Mouse (Mus musculus): ENCODE measurements around the gene Ank2. TPM values are rescaled to one million over a fixed set of nuclear protein-coding genes. Genes with fewer than 3 reads are reported as not detected.

Gene Ank2
- polyA plus RNA-seq, 1 experiment, result 352 TPM

GRCm38 (mm10) chr3:127320311-127320710 is 178.8 kb downstream of the Ank2 start:
- no peak overlapping the region for H3K27ac ChIP-seq (ENCODE audit: insufficient read depth, low read length)
- no peaks in the 10 kb centered on the region; the same call in 1 of the 2 replicates for H3K4me1 ChIP-seq (ENCODE audit: control insufficient read depth, insufficient read depth, low read length)
- H3K4me3 ChIP-seq (ENCODE audit: insufficient read depth, low read length), result no peak overlapping the region
- TF ChIP-seq POLR2A (IDR thresholded peaks at IDR 0.05; ENCODE audit: extremely low read depth, insufficient read depth, low read length), result no peak
- TF ChIP-seq CTCF (IDR thresholded peaks at IDR 0.05; ENCODE audit: extremely low read depth, insufficient read depth, low read length), result no peak

- H3K27ac ChIP-seq (ENCODE audit: insufficient read depth, low read length), result no peak overlapping the region
- no peak for TF ChIP-seq CTCF (IDR thresholded peaks at IDR 0.05; ENCODE audit: extremely low read depth, insufficient read depth, low read length)
- no peak for TF ChIP-seq POLR2A (IDR thresholded peaks at IDR 0.05; ENCODE audit: extremely low read depth, insufficient read depth, low read length)
- H3K4me1 ChIP-seq (ENCODE audit: control insufficient read depth, insufficient read depth, low read length), result no peaks in the 10 kb centered on the region
- H3K4me3 ChIP-seq (ENCODE audit: insufficient read depth, low read length), result no peak overlapping the region
Measured at GRCm38 (mm10) chr3:127317641-127318040, 181.5 kb downstream of the Ank2 start.

- no peak for TF ChIP-seq CTCF (IDR thresholded peaks at IDR 0.05; ENCODE audit: extremely low read depth, insufficient read depth, low read length)
- no peak for TF ChIP-seq POLR2A (IDR thresholded peaks at IDR 0.05; ENCODE audit: extremely low read depth, insufficient read depth, low read length)
- no peaks in the 10 kb centered on the region for H3K4me1 ChIP-seq (ENCODE audit: control insufficient read depth, insufficient read depth, low read length)
- H3K27ac ChIP-seq (ENCODE audit: insufficient read depth, low read length), result no peak overlapping the region
- no peak overlapping the region for H3K4me3 ChIP-seq (ENCODE audit: insufficient read depth, low read length)
Measured at GRCm38 (mm10) chr3:127316717-127317116, 182.4 kb downstream of the Ank2 start.

- no peaks in the 10 kb centered on the region; the same call in 1 of the 2 replicates for H3K4me1 ChIP-seq (ENCODE audit: control insufficient read depth, insufficient read depth, low read length)
- no peak for TF ChIP-seq POLR2A (IDR thresholded peaks at IDR 0.05; ENCODE audit: extremely low read depth, insufficient read depth, low read length)
- no peak for TF ChIP-seq CTCF (IDR thresholded peaks at IDR 0.05; ENCODE audit: extremely low read depth, insufficient read depth, low read length)
- no peak overlapping the region for H3K4me3 ChIP-seq (ENCODE audit: insufficient read depth, low read length)
- H3K27ac ChIP-seq (ENCODE audit: insufficient read depth, low read length), result no peak overlapping the region
Measured at GRCm38 (mm10) chr3:127311521-127311920, 187.6 kb downstream of the Ank2 start.

DNA sequence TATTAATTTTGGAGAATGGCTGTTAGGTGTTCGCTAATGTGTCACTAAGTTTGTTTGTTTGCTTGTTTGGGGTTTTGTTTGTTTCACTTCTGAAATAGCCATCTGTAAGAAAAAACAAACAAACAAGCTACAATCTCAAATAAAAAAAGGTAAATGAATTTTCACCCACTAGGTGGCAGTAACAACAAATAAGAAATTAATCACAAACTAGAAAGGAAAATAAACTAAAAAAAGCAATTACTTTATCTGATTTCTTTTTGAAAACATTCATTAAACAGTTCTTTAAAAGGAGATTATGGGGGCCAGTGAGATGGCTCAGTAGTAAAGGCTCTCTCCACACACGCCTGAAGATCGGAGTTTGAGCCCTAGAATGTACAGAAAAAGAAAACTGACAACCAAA is 189.1 kb downstream of the Ank2 start:
- Histone ChIP-seq H3K4me1 (ENCODE audit: control insufficient read depth, insufficient read depth, low read length) (no peaks in the 10 kb centered on the region; the same call in 1 of the 2 replicates), H3K4me3 (ENCODE audit: insufficient read depth, low read length) (no peak overlapping the region), H3K27ac (ENCODE audit: insufficient read depth, low read length) (no peak overlapping the region)
- TF ChIP-seq CTCF (IDR thresholded peaks at IDR 0.05; ENCODE audit: extremely low read depth, insufficient read depth, low read length) (no peak), POLR2A (IDR thresholded peaks at IDR 0.05; ENCODE audit: extremely low read depth, insufficient read depth, low read length) (no peak)

DNA sequence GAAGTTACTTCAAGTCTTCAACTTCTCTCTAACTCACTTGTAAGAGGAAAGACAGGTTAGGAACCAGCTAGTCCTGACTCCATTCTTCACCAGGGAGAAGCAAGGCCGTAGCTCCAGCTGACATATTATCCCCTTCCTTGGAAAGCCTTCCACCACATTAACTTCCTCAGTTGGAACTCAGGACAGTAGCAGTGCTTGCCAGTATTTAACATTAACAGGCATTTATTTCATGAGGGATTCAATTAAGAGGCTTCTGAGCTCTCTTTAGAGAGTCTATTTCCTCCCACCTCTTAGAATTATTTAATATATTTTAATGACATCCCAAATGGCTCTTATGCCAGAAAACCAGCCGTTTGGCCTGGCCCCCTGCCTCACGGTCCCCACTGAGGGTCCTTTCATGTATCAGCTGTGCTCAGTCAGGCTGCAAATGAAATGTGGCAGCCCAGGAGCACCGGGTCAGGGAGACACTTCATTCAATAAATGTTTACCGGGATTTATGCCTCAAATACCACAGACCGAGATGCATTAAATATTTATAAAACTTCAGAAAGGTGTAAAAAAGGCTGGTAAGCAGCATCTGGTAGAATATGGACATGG is 195.1 kb downstream of the Ank2 start:
- H3K4me3 ChIP-seq (ENCODE audit: insufficient read depth, low read length), result no peak overlapping the region
- TF ChIP-seq POLR2A (IDR thresholded peaks at IDR 0.05; ENCODE audit: extremely low read depth, insufficient read depth, low read length) (no peak), CTCF (IDR thresholded peaks at IDR 0.05; ENCODE audit: extremely low read depth, insufficient read depth, low read length) (no peak)
- no peak overlapping the region for H3K27ac ChIP-seq (ENCODE audit: insufficient read depth, low read length)
- H3K4me1 ChIP-seq (ENCODE audit: control insufficient read depth, insufficient read depth, low read length), result peaks cover 6% of the 10 kb centered on the region

DNA sequence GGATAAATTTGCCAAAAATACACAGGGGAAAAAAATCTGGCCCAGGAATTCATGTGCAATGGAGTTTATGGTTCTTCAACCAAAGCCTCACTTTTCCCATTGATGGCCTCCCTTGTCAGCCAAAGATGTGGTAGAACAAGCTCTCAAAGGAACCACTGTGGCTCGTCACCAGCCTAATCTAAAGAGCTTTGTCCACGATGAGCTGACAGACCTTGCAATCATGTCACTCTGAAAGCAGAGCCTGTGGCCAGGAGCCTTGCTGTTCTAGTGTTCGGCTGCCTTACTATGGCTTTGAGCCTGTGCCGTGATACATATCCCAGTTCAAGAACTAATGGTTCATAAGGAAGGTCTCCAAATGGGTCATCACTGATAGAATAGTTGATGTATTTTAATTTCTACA is 196.1 kb downstream of the Ank2 start:
- no peak overlapping the region for H3K4me3 ChIP-seq (ENCODE audit: insufficient read depth, low read length)
- H3K27ac ChIP-seq (ENCODE audit: insufficient read depth, low read length), result peak overlapping the region; percentile 42; the same call in 1 of the 2 replicates
- TF ChIP-seq POLR2A (IDR thresholded peaks at IDR 0.05; ENCODE audit: extremely low read depth, insufficient read depth, low read length) (no peak), CTCF (IDR thresholded peaks at IDR 0.05; ENCODE audit: extremely low read depth, insufficient read depth, low read length) (no peak)
- peaks cover 6% of the 10 kb centered on the region for H3K4me1 ChIP-seq (ENCODE audit: control insufficient read depth, insufficient read depth, low read length)

- H3K4me3 ChIP-seq (ENCODE audit: insufficient read depth, low read length), result no peak overlapping the region
- peaks cover 12% of the 10 kb centered on the region for H3K4me1 ChIP-seq (ENCODE audit: control insufficient read depth, insufficient read depth, low read length)
- no peak for TF ChIP-seq POLR2A (IDR thresholded peaks at IDR 0.05; ENCODE audit: extremely low read depth, insufficient read depth, low read length)
- TF ChIP-seq CTCF (IDR thresholded peaks at IDR 0.05; ENCODE audit: extremely low read depth, insufficient read depth, low read length), result no peak
- no peak overlapping the region for H3K27ac ChIP-seq (ENCODE audit: insufficient read depth, low read length)
Measured at GRCm38 (mm10) chr3:127300790-127301189, 198.4 kb downstream of the Ank2 start.

DNA sequence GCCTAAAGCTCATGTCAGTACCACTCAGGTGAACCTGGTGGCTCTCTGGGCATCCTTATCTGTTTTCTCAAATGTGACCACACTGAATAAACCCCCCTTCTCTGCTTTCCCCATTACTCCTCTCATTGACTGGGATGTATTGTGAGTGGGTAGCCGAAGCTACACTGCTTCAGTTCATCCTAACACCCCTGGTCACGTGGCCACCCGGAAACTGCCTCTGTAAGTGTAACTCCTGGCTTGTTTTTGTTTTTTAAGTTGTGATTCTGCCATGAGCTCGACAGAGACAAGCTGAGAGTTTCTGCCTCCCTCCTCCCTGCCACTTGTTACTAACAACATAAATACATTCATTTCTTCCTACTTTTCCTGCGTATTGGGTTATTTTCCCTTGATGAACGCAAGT is 203.2 kb downstream of the Ank2 start:
- H3K27ac ChIP-seq (ENCODE audit: insufficient read depth, low read length), result no peak overlapping the region
- no peak overlapping the region for H3K4me3 ChIP-seq (ENCODE audit: insufficient read depth, low read length)
- TF ChIP-seq POLR2A (IDR thresholded peaks at IDR 0.05; ENCODE audit: extremely low read depth, insufficient read depth, low read length), result no peak
- TF ChIP-seq CTCF (IDR thresholded peaks at IDR 0.05; ENCODE audit: extremely low read depth, insufficient read depth, low read length), result no peak
- H3K4me1 ChIP-seq (ENCODE audit: control insufficient read depth, insufficient read depth, low read length), result peaks cover 21% of the 10 kb centered on the region

DNA sequence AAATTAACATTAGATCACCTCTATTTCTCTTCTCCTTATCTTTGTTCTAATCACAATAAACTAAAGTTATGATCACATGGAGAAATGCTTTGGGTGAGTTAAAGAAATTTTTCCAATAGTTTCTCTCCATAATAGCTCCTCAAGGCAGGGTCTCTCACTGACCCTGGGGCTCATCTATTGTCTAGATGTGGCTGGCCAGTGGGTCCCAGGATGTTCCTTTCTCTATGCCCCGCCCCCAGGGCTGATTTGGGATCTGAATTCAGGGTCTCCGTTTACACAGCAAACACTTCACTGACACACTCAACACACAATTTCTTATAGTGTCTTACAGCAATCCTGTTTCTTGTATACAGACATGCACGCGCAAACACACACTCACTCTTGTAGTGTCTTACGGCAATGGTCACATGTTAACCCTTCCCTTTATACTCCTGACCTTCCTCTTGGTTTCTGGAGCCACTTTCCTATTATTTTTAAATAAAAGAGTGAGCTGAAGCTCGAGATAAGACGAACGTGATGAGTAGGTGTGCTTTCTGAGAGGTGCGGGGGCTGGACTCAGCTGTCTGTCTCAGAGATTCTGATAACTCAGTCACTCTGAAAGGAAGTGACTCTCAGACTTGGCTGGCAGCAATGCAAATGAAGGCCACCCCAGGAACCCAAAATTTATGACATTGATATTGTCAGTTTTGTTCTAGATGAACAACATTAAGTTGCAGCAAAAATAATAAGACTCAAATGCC is 204.4 kb downstream of the Ank2 start:
- H3K4me1 ChIP-seq (ENCODE audit: control insufficient read depth, insufficient read depth, low read length), result peaks cover 21% of the 10 kb centered on the region
- no peak overlapping the region for H3K4me3 ChIP-seq (ENCODE audit: insufficient read depth, low read length)
- H3K27ac ChIP-seq (ENCODE audit: insufficient read depth, low read length), result no peak overlapping the region
- TF ChIP-seq POLR2A (IDR thresholded peaks at IDR 0.05; ENCODE audit: extremely low read depth, insufficient read depth, low read length), result no peak
- no peak for TF ChIP-seq CTCF (IDR thresholded peaks at IDR 0.05; ENCODE audit: extremely low read depth, insufficient read depth, low read length)

Measured in cortical plate, adult 2 months (tissue).